Mouse (Mus musculus) erythroblast, embryonic 14.5 days (primary cell): ENCODE measurements around the gene Atp6v0a4.

Experiments
- GATA1 ChIP-seq: IDR thresholded peaks from 2 replicates; pipeline ENCODE4 v1.6.1; 2012; ENCODE audit warnings: low read length, inconsistent platforms, mixed read lengths
- TAL1 ChIP-seq: IDR thresholded peaks from 3 replicates; pipeline ENCODE4 v1.6.1; 2012; ENCODE audit warnings: low read length, inconsistent platforms, mixed read lengths

GRCm38 (mm10) chr6:38160556-38160955 lies 36.2 kb upstream of the Atp6v0a4 start:
- TF ChIP-seq TAL1: no peak
- no peak for TF ChIP-seq GATA1
